Mouse (Mus musculus) left cerebral cortex, adult 9 months (tissue): ENCODE measurements around the gene Fanca.
A peak's percentile ranks its signal among the peaks of the same experiment; 100 is the strongest.
"Not testable (repeated sequence)": the region's sequence is repeated elsewhere in the genome, so short reads cannot be mapped to it uniquely, and the experiment has no call there.

Source experiments
- DNase-seq, 2 experiments: peaks; one replicate each; pipeline ENCODE4 v3.0.0; 2022; ENCODE audit warnings: low spot score in 2 of 2

The Fanca gene

DNA sequence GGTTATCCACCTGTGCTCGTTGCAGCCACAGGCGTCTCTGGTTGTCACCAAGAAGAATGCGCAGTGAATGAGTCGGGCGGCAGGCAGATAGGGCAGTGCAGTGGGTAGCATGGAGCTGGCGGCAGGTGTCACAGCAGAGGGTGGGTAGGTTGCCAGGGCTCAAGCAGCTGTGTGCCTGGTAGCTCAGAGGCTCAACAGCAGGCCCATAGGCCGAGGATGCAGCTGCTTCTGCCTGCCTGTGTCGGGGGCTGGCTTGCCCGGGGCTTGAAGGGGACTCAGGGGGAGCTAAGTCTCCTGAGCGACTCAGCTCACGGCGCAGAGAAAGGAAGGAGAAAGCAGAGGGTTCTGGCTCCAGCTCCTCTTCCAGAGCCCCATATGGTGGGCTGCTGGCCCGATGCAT is 85.1 kb downstream of the Fanca start:
- peak in 1 of 2 experiments; percentile 25 for DNase-seq

DNA sequence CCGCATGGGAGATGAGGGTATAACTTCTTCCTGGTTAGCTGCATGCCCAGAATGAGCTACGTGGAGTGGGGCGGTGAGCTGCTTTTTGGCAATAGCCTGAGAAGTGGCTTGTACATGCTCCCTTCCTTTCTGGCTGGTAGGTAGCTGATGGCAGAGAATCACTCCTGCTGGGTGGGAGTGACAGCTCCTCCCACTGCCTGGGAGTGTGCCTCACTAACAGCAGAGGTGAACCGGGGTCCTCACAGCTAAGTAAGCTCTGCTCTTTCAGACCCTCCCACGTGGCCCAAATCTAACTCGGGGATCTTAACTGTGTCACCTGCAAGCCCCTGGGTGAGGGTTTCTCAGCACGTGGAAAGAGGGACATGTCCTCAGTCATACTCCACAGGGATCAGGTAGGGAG is 85.8 kb downstream of the Fanca start:
- peak in 1 of 2 experiments; percentile 38 for DNase-seq

DNA sequence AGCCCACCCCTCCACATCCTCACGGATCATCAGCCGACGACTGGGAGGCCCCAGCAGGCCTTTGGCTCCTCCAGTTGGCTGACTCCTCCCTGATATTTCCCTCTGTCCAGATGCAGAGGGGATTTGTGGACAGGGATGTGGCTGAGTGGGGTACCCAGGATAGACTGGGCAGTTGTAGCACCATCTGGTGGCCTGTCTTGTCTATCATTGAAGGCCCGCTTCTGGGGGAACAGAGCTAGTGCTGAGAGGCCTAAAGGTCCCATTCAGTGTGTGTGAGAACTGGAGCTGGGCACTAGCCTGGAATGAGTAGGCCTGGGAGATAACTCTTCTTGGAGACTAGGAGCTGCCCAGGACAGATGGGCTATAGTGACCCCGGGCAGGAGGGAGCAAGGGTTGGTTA is 86.6 kb downstream of the Fanca start:
- peak in 1 of 2 experiments; percentile 27 for DNase-seq

DNA sequence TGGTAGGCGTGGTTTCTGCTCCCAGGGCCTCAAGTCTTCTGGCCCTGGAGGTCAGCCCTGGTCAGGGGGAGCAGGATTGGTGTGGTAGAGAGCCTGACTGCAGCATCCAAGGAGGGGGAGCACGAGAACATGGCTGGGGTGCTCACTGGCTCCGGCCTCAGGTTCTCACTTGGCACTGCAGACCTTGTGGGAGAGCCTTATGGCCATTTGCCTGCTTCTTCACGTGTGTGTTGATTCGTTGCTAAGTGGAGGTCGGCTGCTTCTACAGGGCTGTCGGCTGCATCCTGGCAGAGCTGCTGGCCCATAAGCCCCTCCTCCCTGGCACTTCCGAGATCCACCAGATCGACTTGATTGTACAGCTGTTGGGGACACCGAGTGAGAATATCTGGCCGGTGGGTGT is 88.0 kb downstream of the Fanca start:
- not testable (repeated sequence) for DNase-seq

DNA sequence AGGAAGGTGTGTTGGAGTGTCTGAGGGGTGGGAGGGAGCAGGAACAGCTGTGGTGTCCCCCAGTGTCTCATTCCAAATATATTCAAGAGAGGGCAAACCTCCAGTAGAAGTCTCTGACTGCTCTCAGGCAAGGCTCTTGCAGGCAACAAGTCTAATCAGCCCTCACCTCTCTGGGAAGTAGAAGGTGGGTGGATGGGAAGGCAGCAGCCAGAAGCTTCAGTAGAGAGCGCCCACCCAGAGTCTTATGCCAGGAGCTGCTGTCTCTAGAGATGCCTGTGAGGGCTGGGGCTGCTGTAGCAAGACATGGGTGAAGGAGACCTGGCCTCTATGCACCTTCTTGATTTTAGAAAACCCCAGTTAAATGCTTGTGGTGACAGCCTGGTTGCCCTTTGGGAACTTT is 90.0 kb downstream of the Fanca start:
- peak in 1 of 2 experiments; percentile 42 for DNase-seq

DNA sequence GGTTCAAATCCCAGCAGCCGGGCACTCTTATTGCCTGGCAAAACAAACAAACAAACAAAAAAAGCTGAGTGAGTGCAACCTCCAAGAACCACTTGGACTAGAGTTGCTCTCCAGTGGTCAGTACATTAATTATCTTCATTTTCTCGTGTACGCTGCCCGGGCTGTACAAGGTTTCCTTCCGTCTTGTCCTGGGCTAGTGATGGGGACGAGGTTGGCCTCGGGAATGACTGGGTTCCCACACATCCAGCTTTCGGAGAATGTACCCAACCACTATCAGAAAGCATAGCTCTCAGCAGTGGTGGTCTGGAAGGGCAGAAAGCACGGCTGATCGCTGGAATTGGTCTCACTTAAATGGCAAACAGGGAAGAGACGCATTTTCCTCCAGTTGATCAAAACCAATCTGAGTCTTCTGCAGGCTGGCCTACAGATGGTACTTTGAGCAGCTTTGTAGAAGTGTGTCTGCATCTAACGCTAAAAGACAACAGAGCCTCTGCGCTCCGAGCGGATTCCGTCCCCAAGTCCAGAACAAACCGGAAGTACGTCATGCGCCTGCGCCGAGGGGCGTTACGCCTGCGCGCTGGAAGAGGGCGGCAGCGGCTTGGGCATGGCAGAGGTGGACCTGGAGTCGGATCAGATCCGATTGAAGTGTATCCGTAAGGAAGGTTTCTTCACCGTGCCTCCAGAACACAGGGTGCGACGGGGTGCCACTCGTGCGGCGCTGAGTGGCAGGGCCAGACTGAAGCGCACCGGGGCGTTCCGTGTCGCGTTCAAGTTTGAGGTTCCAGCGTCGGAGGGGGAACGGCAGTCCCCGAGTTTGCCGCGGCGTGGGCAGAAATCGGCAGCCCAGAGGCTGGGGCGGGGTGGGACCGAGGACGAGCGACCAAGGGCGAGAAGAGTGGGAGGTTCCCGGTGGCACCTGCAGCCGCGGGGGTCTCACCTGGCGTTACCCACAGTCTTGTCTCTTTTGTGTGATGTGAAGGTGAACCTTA is 93.8 kb downstream of the Fanca start, which contains the start of gene Cdk10:
Gene Cdk10, plus strand, starts transcription at position 565 of the 989 bp plus-strand sequence.
- peak; percentile 75 to 93 for DNase-seq

DNA sequence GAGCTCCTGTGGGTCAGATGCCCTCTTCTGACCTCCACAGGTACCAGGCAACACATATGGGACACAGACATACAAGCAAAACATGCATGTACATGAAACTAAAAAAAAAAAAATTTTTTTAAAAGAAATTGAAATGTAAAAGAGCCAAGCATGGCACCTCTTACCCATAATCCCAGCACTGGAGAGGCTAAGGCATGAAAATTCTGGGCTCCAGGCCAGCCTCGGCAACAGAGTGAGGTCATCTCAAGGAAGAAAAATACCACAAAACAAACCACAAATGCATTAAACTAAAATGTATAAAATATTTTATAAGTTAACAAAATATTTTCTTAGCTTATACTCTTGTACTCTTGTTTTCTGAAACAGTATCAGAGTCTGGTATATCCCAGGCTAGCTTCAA is 97.5 kb downstream of the Fanca start:
- no peak for DNase-seq
